Mouse (Mus musculus) forebrain, postnatal 0 days (tissue): ENCODE data around the gene Enox1. TPM values are rescaled to one million over a fixed set of nuclear protein-coding genes. Genes with fewer than 3 reads are reported as not detected.

Experiments used
- ATAC-seq: fragments of 200-750 bp; cut with Nextera tagmentation; 2 replicates; pipeline ENCODE4 v1.8.0; 2017; ENCODE audit warnings: mild to moderate bottlenecking, moderate library complexity
- DNase-seq: peaks from one replicate; pipeline ENCODE4 v3.0.0-alpha.2; 2015
- H3K27ac ChIP-seq: fragments of 300-500 bp; sonication (generic); 2 replicates; pipeline ENCODE4 v1.5.1; 2014; ENCODE audit warnings: low read depth, mild to moderate bottlenecking, antibody characterized with exemption, low read length, moderate library complexity, mixed read lengths
- H3K27me3 ChIP-seq: fragments of 300-500 bp; sonication (generic); 2 replicates; pipeline ENCODE4 v1.6.1; 2014; ENCODE audit warnings: mild to moderate bottlenecking, low read length, mixed read lengths; ENCODE audit not compliant: insufficient read depth
- H3K36me3 ChIP-seq: fragments of 300-500 bp; sonication (generic); 2 replicates; pipeline ENCODE4 v1.6.1; 2014; ENCODE audit warnings: mild to moderate bottlenecking, moderate library complexity; ENCODE audit not compliant: insufficient read depth
- H3K4me1 ChIP-seq: fragments of 300-500 bp; sonication (generic); 2 replicates; pipeline ENCODE4 v1.6.1; 2014; ENCODE audit warnings: antibody characterized with exemption; ENCODE audit not compliant: insufficient read depth
- H3K4me2 ChIP-seq: fragments of 300-500 bp; sonication (generic); 2 replicates; pipeline ENCODE4 v1.6.1; 2014; ENCODE audit warnings: low read depth, mild to moderate bottlenecking, moderate library complexity
- H3K4me3 ChIP-seq: fragments of 300-500 bp; sonication (generic); 2 replicates; pipeline ENCODE4 v1.5.1; 2014; ENCODE audit warnings: low read depth, low read length, mixed read lengths
- H3K9ac ChIP-seq: fragments of 300-500 bp; sonication (generic); 2 replicates; pipeline ENCODE4 v1.6.1; 2014; ENCODE audit warnings: mild to moderate bottlenecking
- H3K9me3 ChIP-seq: fragments of 300-500 bp; sonication (generic); 2 replicates; pipeline ENCODE4 v1.6.1; 2016; ENCODE audit warnings: low read length
- CTCF ChIP-seq: sonication (generic); IDR thresholded peaks from 2 replicates; pipeline ENCODE4 v1.5.1; 2016; ENCODE audit warnings: antibody characterized with exemption, control low read depth, low read depth
- WGBS: fragments of 180-500 bp; shearing (Covaris S2); extraction: QIAGEN DNeasy Blood & Tissue Kit; methylation state at CpG from one replicate; pipeline ENCODE4 v1.1.7; 2014; 5-methylcytosine and 5-hydroxymethylcytosine counted together
- polyA plus RNA-seq: library from polyadenylated mRNA; unstranded; fragments of >200 nt; fragmentation: Nextera tagmentation; extraction: Ambion mirVana; gene quantifications from 2 replicates; pipeline ENCODE4 v1.2.1, GENCODE M21; 2015
- total RNA-seq: library from RNA; depleted of rRNA; stranded (reverse); fragments of >200 nt; gene quantifications from 2 replicates; pipeline ENCODE4 v1.2.3, GENCODE M21; 2014

Gene Enox1
- total and polyA plus RNA-seq, 2 experiments from 2014 or later, result 39.9 to 61.8 TPM

GRCm38 (mm10) chr14:77389276-77389675 lies 232.7 kb downstream of the Enox1 start:
- no peak for TF ChIP-seq CTCF
- Histone ChIP-seq H3K36me3 (no peaks in the 10 kb centered on the region; the same call in 1 of the 2 replicates), H3K27ac (no peak overlapping the region), H3K4me2 (no peak overlapping the region), H3K9me3 (no peaks in the 10 kb centered on the region), H3K9ac (no peak overlapping the region), H3K4me1 (no peaks in the 10 kb centered on the region), H3K27me3 (no peaks in the 10 kb centered on the region), H3K4me3 (no peak overlapping the region)
- no peak for ATAC-seq
- no peak for DNase-seq
- 87% methylated on average over 5 of the region's 5 CpGs for WGBS

GRCm38 (mm10) chr14:77392476-77392875 lies 235.9 kb downstream of the Enox1 start:
- no peak overlapping the region for H3K27ac ChIP-seq
- H3K9me3 ChIP-seq, result no peaks in the 10 kb centered on the region
- H3K4me3 ChIP-seq, result no peak overlapping the region
- H3K36me3 ChIP-seq, result no peaks in the 10 kb centered on the region; the same call in 1 of the 2 replicates
- no peak overlapping the region for H3K4me2 ChIP-seq
- no peak for TF ChIP-seq CTCF
- ATAC-seq, result no peak
- H3K4me1 ChIP-seq, result no peaks in the 10 kb centered on the region
- WGBS, result 56% methylated on average over 1 of the region's 1 CpGs
- no peak for DNase-seq
- H3K27me3 ChIP-seq, result no peaks in the 10 kb centered on the region
- H3K9ac ChIP-seq, result no peak overlapping the region

- H3K9me3 ChIP-seq, result no peaks in the 10 kb centered on the region
- ATAC-seq (peak; percentile 36; the same call in 1 of the 2 replicates), DNase-seq (no peak)
- no peak overlapping the region for H3K9ac ChIP-seq
- no peak overlapping the region for H3K4me2 ChIP-seq
- no peaks in the 10 kb centered on the region for H3K27me3 ChIP-seq
- WGBS, result 23% methylated on average over 5 of the region's 5 CpGs
- H3K4me3 ChIP-seq, result no peak overlapping the region
- TF ChIP-seq CTCF, result no peak
- H3K36me3 ChIP-seq, result no peaks in the 10 kb centered on the region
- H3K4me1 ChIP-seq, result no peaks in the 10 kb centered on the region
- no peak overlapping the region for H3K27ac ChIP-seq
Observed at GRCm38 (mm10) chr14:77406241-77407114, 249.9 kb downstream of the Enox1 start.

GRCm38 (mm10) chr14:77409271-77409940 lies 252.8 kb downstream of the Enox1 start:
- Histone ChIP-seq H3K4me2 (no peak overlapping the region), H3K9ac (no peak overlapping the region), H3K4me3 (no peak overlapping the region), H3K27me3 (no peaks in the 10 kb centered on the region), H3K4me1 (no peaks in the 10 kb centered on the region), H3K9me3 (no peaks in the 10 kb centered on the region), H3K27ac (no peak overlapping the region), H3K36me3 (no peaks in the 10 kb centered on the region)
- ATAC-seq (no peak), DNase-seq (no peak)
- WGBS, result 84% methylated on average over 8 of the region's 8 CpGs
- no peak for TF ChIP-seq CTCF

- no peak for TF ChIP-seq CTCF
- Histone ChIP-seq H3K4me2 (no peak overlapping the region), H3K36me3 (no peaks in the 10 kb centered on the region), H3K27me3 (no peaks in the 10 kb centered on the region), H3K4me3 (no peak overlapping the region), H3K27ac (no peak overlapping the region), H3K4me1 (no peaks in the 10 kb centered on the region), H3K9me3 (no peaks in the 10 kb centered on the region), H3K9ac (no peak overlapping the region)
- no peak for ATAC-seq
- WGBS, result 93% methylated on average over 9 of the region's 9 CpGs
- DNase-seq, result no peak
Observed at GRCm38 (mm10) chr14:77410354-77410753, 253.8 kb downstream of the Enox1 start.

GRCm38 (mm10) chr14:77413106-77413505 lies 256.5 kb downstream of the Enox1 start:
- Histone ChIP-seq H3K36me3 (no peaks in the 10 kb centered on the region), H3K9me3 (no peaks in the 10 kb centered on the region), H3K27ac (no peak overlapping the region), H3K9ac (no peak overlapping the region), H3K4me2 (no peak overlapping the region), H3K27me3 (no peaks in the 10 kb centered on the region), H3K4me3 (no peak overlapping the region), H3K4me1 (no peaks in the 10 kb centered on the region)
- 90% methylated on average over 5 of the region's 5 CpGs for WGBS
- DNase-seq (no peak), ATAC-seq (no peak)
- no peak for TF ChIP-seq CTCF

- no peak overlapping the region for H3K27ac ChIP-seq
- WGBS, result 93% methylated on average over 2 of the region's 2 CpGs
- no peak overlapping the region for H3K9ac ChIP-seq
- no peaks in the 10 kb centered on the region for H3K9me3 ChIP-seq
- TF ChIP-seq CTCF, result no peak
- H3K4me2 ChIP-seq, result no peak overlapping the region
- no peaks in the 10 kb centered on the region for H3K36me3 ChIP-seq
- no peaks in the 10 kb centered on the region for H3K27me3 ChIP-seq
- no peak for ATAC-seq
- H3K4me3 ChIP-seq, result no peak overlapping the region
- H3K4me1 ChIP-seq, result no peaks in the 10 kb centered on the region
- no peak for DNase-seq
Observed at GRCm38 (mm10) chr14:77416358-77416757, 259.8 kb downstream of the Enox1 start.
